Mouse (Mus musculus) ES-E14 (cell line): Measurements from ENCODE around the gene Irs1. TPM values are rescaled to one million over a fixed set of nuclear protein-coding genes. Genes with fewer than 3 reads are reported as not detected.

Experiments used
- DNase-seq: peaks from one replicate; pipeline ENCODE4 v3.0.0-alpha.2; 2013; ENCODE audit warnings: low read depth, low spot score
- H3K27ac ChIP-seq: 2 replicates; pipeline ENCODE4 v1.5.1; 2012; ENCODE audit warnings: low read depth, mild to moderate bottlenecking, low read length, moderate library complexity, mixed read lengths; ENCODE audit not compliant: poor library complexity, insufficient read depth, severe bottlenecking
- H3K36me3 ChIP-seq: 2 replicates; pipeline ENCODE4 v1.6.1; 2012; ENCODE audit warnings: mild to moderate bottlenecking, low read length, moderate library complexity, mixed read lengths; ENCODE audit not compliant: control insufficient read depth, poor library complexity, insufficient read depth, severe bottlenecking
- H3K4me1 ChIP-seq, 2 experiments: fragments of 150-350 bp in 1 of 2; sonication (generic) in 1 of 2; 2 replicates each; pipeline ENCODE4 v1.6.1; 2012; ENCODE audit warnings: low read length in 2 of 2, mild to moderate bottlenecking in 1 of 2, mixed read lengths in 1 of 2; ENCODE audit not compliant: control insufficient read depth in 2 of 2, insufficient read depth in 2 of 2, poor library complexity in 1 of 2
- H3K4me3 ChIP-seq, 2 experiments: fragments of 150-350 bp in 1 of 2; sonication (generic) in 1 of 2; 2 replicates each; pipeline ENCODE4 v1.5.1; 2012; ENCODE audit warnings: low read length in 2 of 2, low read depth in 1 of 2, mild to moderate bottlenecking in 1 of 2, mixed read lengths in 1 of 2; ENCODE audit not compliant: insufficient read depth in 1 of 2, poor library complexity in 1 of 2, severe bottlenecking in 1 of 2
- H3K9ac ChIP-seq: 2 replicates; pipeline ENCODE4 v1.6.1; 2012; ENCODE audit warnings: low read depth, mild to moderate bottlenecking, low read length, mixed read lengths; ENCODE audit not compliant: poor library complexity, insufficient read depth, severe bottlenecking
- H3K9me3 ChIP-seq: fragments of 150-350 bp; sonication (generic); 2 replicates; pipeline ENCODE4 v1.6.1; 2012; ENCODE audit warnings: low read depth, mild to moderate bottlenecking, low read length; ENCODE audit not compliant: control insufficient read depth, insufficient read depth
- CHD2 ChIP-seq: IDR thresholded peaks from 2 replicates; pipeline ENCODE4 v1.6.1; 2014; ENCODE audit warnings: mild to moderate bottlenecking, low read depth, low read length, inconsistent platforms
- HCFC1 ChIP-seq: IDR thresholded peaks from 2 replicates; pipeline ENCODE4 v1.6.1; 2012; ENCODE audit warnings: low read length, inconsistent platforms, borderline replicate concordance; ENCODE audit not compliant: insufficient read depth
- MAFK ChIP-seq: IDR thresholded peaks from 2 replicates; pipeline ENCODE4 v1.6.1; 2014; ENCODE audit warnings: mild to moderate bottlenecking, low read depth, low read length, inconsistent platforms; ENCODE audit not compliant: insufficient read depth
- ZC3H11A ChIP-seq: IDR thresholded peaks from 2 replicates; pipeline ENCODE4 v1.6.1; 2012; ENCODE audit warnings: low read depth, mild to moderate bottlenecking, inconsistent platforms, low read length, borderline replicate concordance
- ZNF384 ChIP-seq: IDR thresholded peaks from 2 replicates; pipeline ENCODE4 v1.6.1; 2012; ENCODE audit warnings: low read depth, low read length, inconsistent platforms
- in situ Hi-C, 2 experiments: fragments of 600-800 bp; cut with MboI; formaldehyde crosslinking; loops; one replicate each; pipeline ENCODE4 v1.15.1; 2025; ENCODE audit warnings: low sequenced_read_pairs in 2 of 2, inconsistent platforms in 1 of 2; ENCODE audit not compliant: unreplicated experiment in 2 of 2
- total RNA-seq: library from RNA; depleted of rRNA; stranded (reverse); fragments of 300-350 nt; gene quantifications from 2 replicates; pipeline ENCODE4 v1.2.3, GENCODE M21; 2012

Irs1 gene
- total RNA-seq, 1 experiment, result 8.1 TPM

- Histone ChIP-seq H3K4me3 (no peak overlapping the region), H3K4me1 (no peaks in the 10 kb centered on the region), H3K36me3 (no peaks in the 10 kb centered on the region), H3K9me3 (no peaks in the 10 kb centered on the region), H3K27ac (no peak overlapping the region), H3K9ac (no peak overlapping the region)
- DNase-seq, result no peak
- in situ Hi-C loops, result no loop called here
- TF ChIP-seq MAFK (no peak), HCFC1 (no peak), ZC3H11A (no peak), CHD2 (no peak), ZNF384 (no peak)
These were observed 28.9 kb downstream of the Irs1 start for GRCm38 (mm10) chr1:82262331-82262730.

GRCm38 (mm10) chr1:82261638-82262037 is 29.6 kb downstream of the Irs1 start:
- Histone ChIP-seq H3K36me3 (no peaks in the 10 kb centered on the region), H3K9me3 (no peaks in the 10 kb centered on the region), H3K4me1 (no peaks in the 10 kb centered on the region), H3K4me3 (no peak overlapping the region), H3K27ac (no peak overlapping the region), H3K9ac (no peak overlapping the region)
- no peak for DNase-seq
- in situ Hi-C loops, result no loop called here
- TF ChIP-seq MAFK, result no peak
- no peak for TF ChIP-seq CHD2
- TF ChIP-seq HCFC1, result no peak
- TF ChIP-seq ZNF384, result no peak
- no peak for TF ChIP-seq ZC3H11A

GRCm38 (mm10) chr1:82261053-82261618 is 30.1 kb downstream of the Irs1 start:
- no peak for DNase-seq
- TF ChIP-seq MAFK, result no peak
- no peak for TF ChIP-seq HCFC1
- TF ChIP-seq ZNF384, result no peak
- no peak for TF ChIP-seq CHD2
- TF ChIP-seq ZC3H11A, result no peak
- H3K36me3 ChIP-seq, result no peaks in the 10 kb centered on the region
- H3K4me1 ChIP-seq, result no peaks in the 10 kb centered on the region
- H3K9ac ChIP-seq, result no peak overlapping the region
- in situ Hi-C loops, result no loop called here
- H3K27ac ChIP-seq, result no peak overlapping the region
- H3K4me3 ChIP-seq, result no peak overlapping the region
- no peaks in the 10 kb centered on the region for H3K9me3 ChIP-seq

- Histone ChIP-seq H3K9me3 (no peaks in the 10 kb centered on the region), H3K9ac (no peak overlapping the region), H3K27ac (no peak overlapping the region), H3K4me3 (no peak overlapping the region), H3K4me1 (no peaks in the 10 kb centered on the region), H3K36me3 (no peaks in the 10 kb centered on the region)
- TF ChIP-seq ZC3H11A (no peak), CHD2 (no peak), ZNF384 (no peak), MAFK (no peak), HCFC1 (no peak)
- in situ Hi-C loops, result no loop called here
- no peak for DNase-seq
These were observed 31.2 kb downstream of the Irs1 start for GRCm38 (mm10) chr1:82260055-82260454.

- H3K36me3 ChIP-seq, result no peaks in the 10 kb centered on the region
- H3K4me1 ChIP-seq, result no peaks in the 10 kb centered on the region
- in situ Hi-C loops, result no loop called here
- no peak for DNase-seq
- no peak overlapping the region for H3K4me3 ChIP-seq
- H3K9ac ChIP-seq, result no peak overlapping the region
- H3K9me3 ChIP-seq, result no peaks in the 10 kb centered on the region
- H3K27ac ChIP-seq, result no peak overlapping the region
- no peak for TF ChIP-seq MAFK
- TF ChIP-seq HCFC1, result no peak
- no peak for TF ChIP-seq ZNF384
- no peak for TF ChIP-seq ZC3H11A
These were observed 32.9 kb downstream of the Irs1 start for GRCm38 (mm10) chr1:82258331-82258730.
